In the genomic region with DNA sequence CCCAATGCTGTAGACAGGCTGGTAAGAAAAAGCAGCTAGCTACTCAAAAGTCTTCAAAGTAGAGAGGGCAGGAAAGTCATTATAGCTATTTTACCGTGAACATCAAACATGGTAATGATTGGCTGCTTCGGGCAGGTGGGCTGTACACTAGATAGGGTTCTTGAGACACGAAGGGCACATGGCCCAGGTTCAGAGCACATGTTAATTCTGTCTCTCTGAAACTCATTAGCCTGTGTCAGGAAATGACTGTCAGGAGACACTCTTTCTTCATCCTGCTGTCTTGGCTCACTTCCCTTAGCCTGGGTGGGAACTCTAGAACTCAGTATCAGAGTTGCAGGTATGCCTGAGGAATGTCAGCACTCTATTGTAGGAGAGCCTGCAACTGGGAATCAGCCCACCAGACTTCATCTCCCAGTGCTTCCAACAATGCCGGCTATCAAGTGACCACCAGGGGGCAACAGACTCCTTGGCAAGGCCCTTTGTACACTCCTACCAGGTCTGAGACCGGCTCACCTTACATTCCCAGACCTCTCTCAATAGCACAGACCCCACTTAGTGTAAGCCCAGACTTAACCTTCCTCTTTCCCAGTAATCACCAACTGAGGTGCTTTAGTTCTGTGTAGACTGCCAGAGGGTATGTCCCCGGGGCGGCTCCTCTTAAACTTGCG, we compare ENCODE assay signal across 8 mouse cellular contexts. TPM values are rescaled to one million over a fixed set of nuclear protein-coding genes. Genes with fewer than 3 reads are reported as not detected.
DNase-seq lines count a peak whose midpoint lies in the region; ATAC-seq and TF ChIP-seq lines count a peak whose summit lies in the region.

No protein-coding gene starts in this region.

- H3K4me3 ChIP-seq in MEL (ENCODE audit: control insufficient read depth in 1 of 2, insufficient read depth in 1 of 2, low read depth in 2 of 2, low read length in 2 of 2): no peak overlapping the region
- no peak overlapping the region for H3K4me3 ChIP-seq in forebrain, embryonic 15.5 days

- TF ChIP-seq RAD21 in MEL (IDR thresholded peaks at IDR 0.05; ENCODE audit: low read depth, low read length): peak; percentile 67

- H3K79me2 ChIP-seq in MEL (ENCODE audit: control insufficient read depth, insufficient read depth, low read length, poor library complexity): peaks cover 3% of the 10 kb centered on the region; the same call in 1 of the 2 replicates

- 36% methylated on average over 8 of the region's 8 CpGs for WGBS in forebrain, embryonic 15.5 days

- peaks cover 0 to 5% of the 10 kb centered on the region in 2 experiments; a peak in 2 of 4 replicates for H3K36me3 ChIP-seq in MEL (ENCODE audit: control insufficient read depth in 1 of 2, insufficient read depth in 2 of 2, low read length in 2 of 2)
- 0 out of 2 replicates have a peak, but pooled peaks cover 2% of the 10 kb centered on the region for H3K36me3 ChIP-seq in forebrain, embryonic 15.5 days

- no peak for TF ChIP-seq EP300 in MEL (IDR thresholded peaks at IDR 0.05; ENCODE audit: low read depth in 1 of 2, low read length in 2 of 2)

- H3K9me3 ChIP-seq in MEL (replicated peaks; ENCODE audit: insufficient read depth, low read length): no peaks in the 10 kb centered on the region
- H3K9me3 ChIP-seq in forebrain, embryonic 15.5 days: no peaks in the 10 kb centered on the region

- H3K9ac ChIP-seq in MEL (ENCODE audit: control insufficient read depth, low read depth, low read length, poor library complexity, severe bottlenecking): no peak overlapping the region
- H3K9ac ChIP-seq in forebrain, embryonic 15.5 days (replicated peaks): no peak overlapping the region

- DNase-seq in MEL (ENCODE audit: low read depth, low spot score): peak; percentile 85
- DNase-seq in heart, postnatal 4 days: peak; percentile 83
- peak; percentile 71 for DNase-seq in layer of hippocampus, adult 9-11 months
- peak; percentile 79 for DNase-seq in lung, postnatal 25 days (ENCODE audit: low spot score)
- DNase-seq in retina, postnatal 7 days (ENCODE audit: low read depth, low spot score): peak; percentile 75
- peak; percentile 78 for DNase-seq in thymus, postnatal 4 days

- H3K27me3 ChIP-seq in MEL (ENCODE audit: control insufficient read depth in 1 of 2, insufficient read depth in 2 of 2, low read length in 2 of 2): no peaks in the 10 kb centered on the region
- no peaks in the 10 kb centered on the region for H3K27me3 ChIP-seq in forebrain, embryonic 15.5 days

- H3K27ac ChIP-seq in MEL (ENCODE audit: control insufficient read depth, low read depth, low read length): no peak overlapping the region
- H3K27ac ChIP-seq in forebrain, embryonic 15.5 days (replicated peaks): no peak overlapping the region

- no peak overlapping the region for H3K4me2 ChIP-seq in forebrain, embryonic 15.5 days (replicated peaks)

- peaks cover 0 to 5% of the 10 kb centered on the region in 2 experiments; a peak in 2 of 4 replicates for H3K4me1 ChIP-seq in MEL (ENCODE audit: control insufficient read depth in 1 of 2, insufficient read depth in 2 of 2, low read length in 2 of 2)
- H3K4me1 ChIP-seq in forebrain, embryonic 15.5 days: peaks cover 18% of the 10 kb centered on the region

- ATAC-seq in cerebellum, adult (ENCODE audit: insufficient number of reproducible peaks, low FRiP score, low TSS enrichment): peak; percentile 49; the same call in 1 of the 2 replicates
- peak; percentile 23; the same call in 1 of the 2 replicates for ATAC-seq in forebrain, embryonic 15.5 days (replicated peaks)

- TF ChIP-seq CTCF in MEL (IDR thresholded peaks at IDR 0.05 in 2 of 3, conservative IDR thresholded peaks at IDR 0.05 in 1 of 3; ENCODE audit: control insufficient read depth in 1 of 3, insufficient read depth in 1 of 3, low read depth in 2 of 3, low read length in 3 of 3, poor library complexity in 1 of 3, severe bottlenecking in 1 of 3): peak; percentile 80 to 95 (median 88)

- TF ChIP-seq POLR2A in MEL (IDR thresholded peaks at IDR 0.05; ENCODE audit: control insufficient read depth in 1 of 2, insufficient read depth in 1 of 2, low read depth in 1 of 2, low read length in 2 of 2, poor library complexity in 1 of 2): no peak

TF ChIP-seq in MEL, 35 proteins besides CTCF, POLR2A, EP300 and RAD21:
- TF ChIP-seq ZC3H11A (IDR thresholded peaks at IDR 0.05; ENCODE audit: low read depth, low read length) (peak; percentile 31; the same call in 1 of the 2 replicates), SMC3 (IDR thresholded peaks at IDR 0.05; ENCODE audit: low read depth, low read length) (peak; percentile 66), SIN3A (IDR thresholded peaks at IDR 0.05; ENCODE audit: low read length) (no peak), MYC (IDR thresholded peaks at IDR 0.05; ENCODE audit: low read depth, low read length) (peak; percentile 74; the same call in 1 of the 2 replicates), MAX (IDR thresholded peaks at IDR 0.05; ENCODE audit: low read length) (peak; percentile 63; the same call in 1 of the 2 replicates), ELF1 (IDR thresholded peaks at IDR 0.05; ENCODE audit: low read depth, low read length) (no peak), MXI1 (IDR thresholded peaks at IDR 0.05; ENCODE audit: low read depth, low read length) (0 out of 2 replicates have a peak, but pooled peaks have one; percentile 24), CHD2 (IDR thresholded peaks at IDR 0.05; ENCODE audit: low read length) (no peak), TBP (IDR thresholded peaks at IDR 0.05; ENCODE audit: low read depth, low read length) (no peak)

RNA-seq across cellular contexts. Expression of gene Tex264, which starts 1.4 kb away (rescaled TPM):
- total RNA-seq in MEL (2012; rRNA removed): 46.3 and 47.1 TPM in 2 replicates
- polyA plus RNA-seq in MEL (2012; ENCODE audit: insufficient read depth in 1 of 2, insufficient read length in 2 of 2, low read depth in 1 of 2, low replicate concordance in 2 of 2, missing spikeins in 1 of 2): 10 to 100 TPM in 1 of 2 experiments, not detected in 1; 87.6 TPM
- polyA plus RNA-seq in forebrain, embryonic 15.5 days (2015; fragmentation: Nextera tagmentation; extraction: Ambion mirVana): 49.0 and 49.3 TPM in 2 replicates
- total RNA-seq in heart, postnatal 4 days (2021): 10 to 100 TPM; 31.0 to 38.0 TPM

RNA-seq across cellular contexts. Expression of gene Grm2, which starts 31.2 kb away (rescaled TPM):
- total RNA-seq in MEL (2012; rRNA removed): not detected in 2 replicates
- polyA plus RNA-seq in MEL (2012; ENCODE audit: insufficient read depth in 1 of 2, insufficient read length in 2 of 2, low read depth in 1 of 2, low replicate concordance in 2 of 2, missing spikeins in 1 of 2): not detected
- 9.2 and 9.7 TPM in 2 replicates for polyA plus RNA-seq in forebrain, embryonic 15.5 days (2015; fragmentation: Nextera tagmentation; extraction: Ambion mirVana)
- total RNA-seq in heart, postnatal 4 days (2021): not detected
